ENCODE assay signal across 8 mouse cellular contexts in genomic region chr2:94465890-94466189, GRCm38 (mm10). TPM values are rescaled to one million over a fixed set of nuclear protein-coding genes. Genes with fewer than 3 reads are reported as not detected.
DNase-seq lines count a peak whose midpoint lies in the region; ATAC-seq and TF ChIP-seq lines count a peak whose summit lies in the region.

No protein-coding gene starts in this region.

- H3K4me1 ChIP-seq in lung, embryonic 14.5 days (ENCODE audit: insufficient read depth): no peaks in the 10 kb centered on the region

- no peak overlapping the region for H3K4me2 ChIP-seq in lung, embryonic 14.5 days

- H3K4me3 ChIP-seq in lung, embryonic 14.5 days (ENCODE audit: low read depth, low read length): no peak overlapping the region

- DNase-seq in left cerebral cortex, postnatal 25 days (ENCODE audit: low spot score in 2 of 2): peak; percentile 4 to 48
- no peak for DNase-seq in left cerebral cortex, adult 8-10 months (ENCODE audit: low spot score in 2 of 2)
- DNase-seq in NIH3T3 (ENCODE audit: low read depth): peak; percentile 83
- DNase-seq in cerebellum, postnatal 25 days: peak; percentile 53 to 68
- peak; percentile 29 to 43 for DNase-seq in heart, postnatal 36 days
- DNase-seq in lung, embryonic 14.5 days: peak; percentile 79
- DNase-seq in skeletal muscle tissue, adult 2 months (ENCODE audit: low read depth, low spot score): peak; percentile 22
- DNase-seq in frontal cortex, postnatal 25 days (ENCODE audit: low spot score in 2 of 2): no peak

- no peak overlapping the region for H3K9ac ChIP-seq in lung, embryonic 14.5 days

- H3K27me3 ChIP-seq in lung, embryonic 14.5 days (ENCODE audit: insufficient read depth, low read length): no peaks in the 10 kb centered on the region

- H3K36me3 ChIP-seq in lung, embryonic 14.5 days (ENCODE audit: insufficient read depth): no peaks in the 10 kb centered on the region

- no peak for ATAC-seq in lung, embryonic 14.5 days (ENCODE audit: insufficient read depth)

- H3K27ac ChIP-seq in lung, embryonic 14.5 days (ENCODE audit: low read depth): no peak overlapping the region

- intact Hi-C loops in left cerebral cortex, postnatal 25 days (cut with DNase I): no loop called here
- intact Hi-C loops in heart, postnatal 36 days (cut with DNase I): no loop called here

- WGBS in lung, embryonic 14.5 days: 9% methylated on average over 8 of the region's 8 CpGs

- peak; percentile 77 for TF ChIP-seq CTCF in lung, embryonic 14.5 days (IDR thresholded peaks at IDR 0.05; ENCODE audit: low read depth)

- H3K9me3 ChIP-seq in lung, embryonic 14.5 days (ENCODE audit: low read depth, low read length): no peaks in the 10 kb centered on the region

RNA-seq across cellular contexts. Expression of gene Api5, which starts 27.9 kb away (rescaled TPM):
- 10 to 100 TPM; 58.9 to 60.6 TPM for total RNA-seq in left cerebral cortex, postnatal 25 days (2021)
- total RNA-seq in left cerebral cortex, adult 8-10 months (2022): 10 to 100 TPM; 58.0 to 60.1 (median 59.0) TPM
- 10 to 100 TPM; 29.5 to 31.1 TPM for total RNA-seq in heart, postnatal 36 days (2021)
- 193 TPM in 2 replicates for polyA plus RNA-seq in lung, embryonic 14.5 days (2014; fragmentation: Nextera tagmentation; extraction: Ambion mirVana)

RNA-seq across cellular contexts. Expression of gene Ttc17, which starts 59.4 kb away (rescaled TPM):
- 10 to 100 TPM; 30.6 to 34.1 TPM for total RNA-seq in left cerebral cortex, postnatal 25 days (2021)
- total RNA-seq in left cerebral cortex, adult 8-10 months (2022): 10 to 100 TPM; 32.9 to 48.3 (median 40.9) TPM
- total RNA-seq in heart, postnatal 36 days (2021): 10 to 100 TPM; 27.4 to 33.5 TPM
- 18.1 and 20.1 TPM in 2 replicates for polyA plus RNA-seq in lung, embryonic 14.5 days (2014; fragmentation: Nextera tagmentation; extraction: Ambion mirVana)

Comparison
In these comparisons a context has a peak if more than half of its experiments do, and no peak if none do; other contexts are left out.
1. DNase-seq: peak in left cerebral cortex, postnatal 25 days (2 of 2), NIH3T3 (single experiment), cerebellum, postnatal 25 days (2 of 2), heart, postnatal 36 days (2 of 2), lung, embryonic 14.5 days (single experiment) and skeletal muscle tissue, adult 2 months (single experiment); none in left cerebral cortex, adult 8-10 months (0 of 2) and frontal cortex, postnatal 25 days (0 of 2).